Mouse (Mus musculus): ENCODE results near the gene Igf2r. TPM values are rescaled to one million over a fixed set of nuclear protein-coding genes. Genes with fewer than 3 reads are reported as not detected.

The Igf2r gene
- 10 to 100 TPM; 55.8 to 67.8 TPM for total RNA-seq (2021)
- long read RNA-seq, experiment 1, full-length matches to known transcripts = 2 of 7 reads
- long read RNA-seq, experiment 1, partial matches to known transcripts = 3 of 7 reads
- long read RNA-seq, experiment 1, other reads (novel, unspliced or antisense) = 2 of 7 reads
- long read RNA-seq, experiment 2, full-length matches to known transcripts = 2 of 26 reads
- long read RNA-seq, experiment 2, partial matches to known transcripts = 14 of 26 reads
- long read RNA-seq, experiment 2, other reads (novel, unspliced or antisense) = 10 of 26 reads

DNA sequence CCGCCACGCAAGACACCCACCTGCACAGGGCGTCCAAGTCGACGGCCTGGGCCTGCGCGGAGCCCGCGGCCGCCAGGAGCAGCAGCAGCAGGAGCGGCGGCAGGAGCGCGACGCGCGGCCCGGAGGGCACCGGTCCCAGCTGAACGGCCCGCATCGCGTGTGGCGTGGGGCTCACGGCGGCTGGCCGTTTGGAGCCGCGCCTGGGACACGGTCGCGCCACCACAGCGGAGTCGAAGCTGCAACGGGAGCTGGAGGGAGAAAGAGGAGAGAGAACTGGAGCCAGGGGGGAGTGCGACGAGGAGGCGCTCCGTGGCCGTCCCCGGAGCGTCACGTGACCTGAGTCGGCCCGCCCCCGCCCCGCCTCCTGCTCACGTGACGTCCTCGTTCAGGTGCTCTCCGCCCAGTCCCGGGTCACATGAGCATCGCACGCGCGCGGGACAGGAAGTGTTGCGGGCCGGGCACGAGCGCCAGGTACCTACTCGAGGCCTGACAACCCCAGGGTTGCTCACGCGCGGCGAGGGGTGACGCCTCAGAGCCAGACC lies at the start of gene Igf2r:
TSS of gene Igf2r (minus strand) at position 285 of the 542 bp plus-strand sequence.
- peak; percentile 60 for DNase-seq (ENCODE audit: low spot score in 2 of 2)

GRCm38 (mm10) chr17:12815885-12816284 lies 46.4 kb upstream of the Igf2r start:
- no peak for DNase-seq (ENCODE audit: low spot score in 2 of 2)

GRCm38 (mm10) chr17:12814502-12814901 lies 45.0 kb upstream of the Igf2r start:
- DNase-seq (ENCODE audit: low spot score in 2 of 2) = no peak

DNA sequence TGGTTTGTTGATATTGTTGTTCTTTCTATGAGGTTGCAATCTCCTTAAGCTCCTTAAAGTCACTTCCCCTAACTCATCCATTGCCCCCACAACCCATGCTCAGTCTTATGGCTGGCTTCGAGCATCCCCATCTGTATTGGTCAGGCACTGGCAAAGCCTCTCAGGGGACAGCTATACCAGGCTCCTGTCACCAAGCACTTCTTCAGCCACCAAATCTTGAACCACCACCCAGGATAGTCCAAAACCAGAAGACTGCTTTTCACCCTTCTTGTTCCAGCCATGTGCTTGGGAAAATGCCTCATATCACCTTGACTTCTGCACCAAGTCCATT lies 41.5 kb upstream of the Igf2r start:
- DNase-seq (ENCODE audit: low spot score in 2 of 2) = no peak

- peak; percentile 60 to 62 for DNase-seq (ENCODE audit: low spot score in 2 of 2)
Observed at GRCm38 (mm10) chr17:12810103-12810972, 40.9 kb upstream of the Igf2r start.

- DNase-seq (ENCODE audit: low spot score in 2 of 2) = no peak
Observed at GRCm38 (mm10) chr17:12808851-12809250, 39.4 kb upstream of the Igf2r start.

- no peak for DNase-seq (ENCODE audit: low spot score in 2 of 2)
Observed at GRCm38 (mm10) chr17:12804584-12805445, 35.4 kb upstream of the Igf2r start.

DNA sequence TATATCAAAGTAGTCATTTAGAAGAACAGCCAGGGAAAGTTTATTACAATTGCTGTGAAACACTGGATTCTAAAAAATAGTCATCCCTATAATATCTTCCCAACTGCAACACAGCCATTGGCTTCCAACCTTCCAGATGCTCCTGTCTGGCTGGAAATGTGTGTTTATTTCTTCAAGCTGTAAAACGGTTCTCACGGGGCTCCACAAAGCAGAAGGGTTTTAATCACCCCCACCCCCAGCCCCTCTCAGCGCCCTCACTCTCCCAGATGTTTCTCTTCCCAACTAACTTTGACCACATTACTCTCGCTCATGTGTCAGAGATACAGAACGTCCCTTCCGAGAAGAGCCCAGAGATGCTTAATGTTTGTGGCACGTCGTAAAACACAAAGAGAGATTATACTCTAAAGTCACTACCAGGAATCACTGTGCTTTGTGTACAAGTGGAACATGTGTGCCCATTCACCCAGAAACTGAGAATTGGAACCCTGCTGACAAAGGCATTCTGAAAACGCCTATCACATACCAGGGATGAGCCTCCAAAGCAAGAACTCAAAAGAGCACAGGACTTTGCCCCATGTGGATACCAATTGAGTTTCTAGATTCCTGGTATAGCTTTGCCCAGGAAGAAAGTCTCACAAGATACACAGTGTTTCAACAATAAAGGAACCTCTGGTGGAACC lies 32.5 kb upstream of the Igf2r start:
- DNase-seq (ENCODE audit: low spot score in 2 of 2) = no peak

DNA sequence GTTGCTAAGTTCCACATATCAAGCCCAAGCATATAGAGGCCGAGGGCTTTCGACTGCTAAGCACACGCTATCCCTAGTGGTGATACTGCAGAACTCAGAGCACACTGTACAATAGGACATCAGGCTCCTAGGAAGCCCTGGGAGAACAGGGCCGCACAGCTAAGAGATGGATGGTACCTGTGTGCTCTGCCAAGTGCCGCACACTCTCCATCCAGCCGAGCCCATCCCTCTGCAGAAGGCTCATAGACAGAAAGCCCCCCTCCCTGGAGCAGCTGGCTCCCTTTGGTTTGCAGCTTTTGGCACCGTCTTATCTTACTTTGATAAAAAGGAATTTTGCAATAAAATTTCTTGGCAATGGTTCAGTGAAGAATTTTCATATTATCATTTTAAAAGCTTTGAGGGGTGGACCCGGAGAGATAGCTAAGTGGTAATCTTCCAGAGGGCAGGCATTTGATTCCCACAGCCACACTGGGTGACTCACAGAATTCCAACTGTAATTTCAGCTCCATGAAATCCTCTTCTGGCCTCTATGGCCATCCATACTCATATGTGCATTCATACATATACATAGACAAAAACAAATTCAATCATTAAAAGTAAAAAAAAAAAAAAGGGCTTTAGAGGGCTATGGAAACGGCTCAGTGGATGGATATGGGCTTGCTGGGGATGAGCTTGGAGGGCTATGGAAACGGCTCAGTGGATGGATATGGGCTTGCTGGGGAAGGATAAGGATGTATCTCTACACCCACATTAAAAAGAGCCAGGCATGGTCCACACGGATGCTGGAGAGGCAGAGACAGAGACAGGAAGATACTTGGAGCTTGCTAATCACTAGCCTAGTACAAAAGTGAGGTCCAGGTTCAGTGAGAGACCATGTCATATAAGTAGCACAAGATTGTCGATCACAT lies 30.2 kb upstream of the Igf2r start:
- peak in 1 of 2 experiments; percentile 6 for DNase-seq (ENCODE audit: low spot score in 2 of 2)

- DNase-seq (ENCODE audit: low spot score in 2 of 2) = no peak
Observed at GRCm38 (mm10) chr17:12798571-12798970, 29.1 kb upstream of the Igf2r start.

- DNase-seq (ENCODE audit: low spot score in 2 of 2) = no peak
Observed at GRCm38 (mm10) chr17:12797427-12798029, 28.1 kb upstream of the Igf2r start.

DNA sequence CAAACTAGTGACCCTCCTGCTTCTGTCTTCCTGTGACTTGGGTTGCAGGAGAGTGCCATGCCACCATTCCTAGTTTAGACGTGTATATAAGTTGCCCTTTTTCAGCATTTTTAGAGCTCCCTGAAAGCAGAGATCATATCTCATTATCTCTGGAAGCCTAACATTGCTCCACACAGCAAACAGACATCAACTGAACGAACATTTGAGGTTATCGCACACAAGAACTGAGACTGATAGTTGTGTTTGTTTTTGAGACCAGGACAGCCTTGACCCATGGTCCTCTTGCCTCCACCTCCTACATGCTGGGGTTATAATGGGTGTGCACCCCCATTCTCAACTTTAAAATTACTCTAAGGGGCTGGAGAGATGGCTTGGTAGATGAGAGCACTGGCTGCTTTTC lies 27.2 kb upstream of the Igf2r start:
- DNase-seq (ENCODE audit: low spot score in 2 of 2) = no peak

GRCm38 (mm10) chr17:12793660-12794406 lies 24.4 kb upstream of the Igf2r start:
- peak; percentile 21 to 38 for DNase-seq (ENCODE audit: low spot score in 2 of 2)

GRCm38 (mm10) chr17:12792422-12793206 lies 23.1 kb upstream of the Igf2r start:
- no peak for DNase-seq (ENCODE audit: low spot score in 2 of 2)

DNA sequence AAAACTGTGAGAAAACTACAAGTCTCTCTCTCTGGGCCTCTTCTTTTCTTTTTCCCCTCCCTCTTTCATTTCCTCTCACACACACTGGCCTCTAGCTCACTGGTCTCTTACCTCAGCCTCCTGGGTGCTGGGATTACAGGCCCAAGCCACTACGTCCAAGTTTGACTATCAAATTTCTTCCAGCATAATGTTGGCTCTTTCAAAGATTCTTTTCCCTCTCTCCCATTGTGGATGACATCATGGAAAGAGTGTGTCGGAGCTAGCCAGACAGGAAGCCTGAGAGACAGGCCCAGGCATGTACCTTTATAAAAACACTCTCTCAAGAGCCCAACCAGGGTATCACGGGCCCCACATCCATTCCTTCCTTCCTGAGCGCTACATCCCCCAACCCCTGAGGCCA lies 22.0 kb upstream of the Igf2r start:
- DNase-seq (ENCODE audit: low spot score in 2 of 2) = no peak

DNA sequence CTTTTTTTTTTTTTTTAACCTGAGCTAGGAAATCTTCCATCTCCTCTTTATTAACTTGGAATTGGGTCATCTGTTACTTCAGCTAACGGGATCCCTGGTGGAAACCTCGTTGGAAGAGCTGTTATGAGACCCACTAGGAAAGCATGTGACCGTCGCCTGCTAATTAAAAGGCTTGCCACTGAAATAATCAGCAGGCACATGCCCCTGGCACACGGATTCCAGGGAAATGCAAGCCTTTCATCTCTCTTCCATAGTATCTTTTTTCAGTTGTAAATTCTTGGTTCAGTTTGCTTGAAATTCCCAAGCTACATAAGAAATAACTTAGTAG lies 21.6 kb upstream of the Igf2r start:
- no peak for DNase-seq (ENCODE audit: low spot score in 2 of 2)

- peak in 1 of 2 experiments; percentile 20 for DNase-seq (ENCODE audit: low spot score in 2 of 2)
Observed at GRCm38 (mm10) chr17:12790353-12791078, 21.1 kb upstream of the Igf2r start.

All from adrenal gland, adult 18-20 months (tissue).